Mouse (Mus musculus) lung, adult 2 months (tissue): ENCODE results near the gene Snrk.

Experiments
- CTCF ChIP-seq: fragments of 200-500 bp; IDR thresholded peaks from 2 replicates; pipeline ENCODE4 v1.5.1; 2011; ENCODE audit warnings: mild to moderate bottlenecking, low read length, control low read depth; ENCODE audit not compliant: insufficient read depth
- POLR2A ChIP-seq: fragments of 200-500 bp; IDR thresholded peaks from 2 replicates; pipeline ENCODE4 v1.6.1; 2011; ENCODE audit warnings: low read depth, mild to moderate bottlenecking, control low read depth, low read length, borderline replicate concordance; ENCODE audit errors: extremely low read depth

DNA sequence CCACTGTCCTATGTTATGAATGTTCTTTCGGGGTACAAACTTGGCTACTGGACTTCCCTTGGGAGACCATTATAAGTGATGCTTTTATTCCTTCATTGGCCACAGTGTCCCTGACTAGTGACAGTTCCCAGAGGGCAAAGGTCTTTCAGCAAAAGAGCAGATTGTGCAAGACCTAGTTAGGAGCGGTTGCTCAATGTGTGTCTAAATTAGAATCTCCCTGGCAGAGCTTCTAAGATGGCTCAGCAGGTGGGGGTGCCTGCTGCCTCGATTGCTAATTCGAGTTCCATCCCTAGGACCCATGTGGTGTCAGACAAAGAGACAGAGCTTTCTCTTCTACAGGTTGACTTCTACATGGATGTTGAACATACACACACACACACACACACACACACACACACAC, 1.5 kb upstream of the Snrk start:
- TF ChIP-seq CTCF = no peak
- no peak for TF ChIP-seq POLR2A
